Mouse (Mus musculus) adrenal gland, adult (tissue): ENCODE data around the gene Tmed2.
"Not testable (repeated sequence)": the region's sequence is repeated elsewhere in the genome, so short reads cannot be mapped to it uniquely, and the experiment has no call there.

ENCODE experiments used
- DNase-seq, 2 experiments: peaks; one replicate each; pipeline ENCODE4 v3.0.0; 2022 to 2023; ENCODE audit warnings: low spot score in 1 of 2; ENCODE audit not compliant: inconsistent age in 2 of 2

The Tmed2 gene

DNA sequence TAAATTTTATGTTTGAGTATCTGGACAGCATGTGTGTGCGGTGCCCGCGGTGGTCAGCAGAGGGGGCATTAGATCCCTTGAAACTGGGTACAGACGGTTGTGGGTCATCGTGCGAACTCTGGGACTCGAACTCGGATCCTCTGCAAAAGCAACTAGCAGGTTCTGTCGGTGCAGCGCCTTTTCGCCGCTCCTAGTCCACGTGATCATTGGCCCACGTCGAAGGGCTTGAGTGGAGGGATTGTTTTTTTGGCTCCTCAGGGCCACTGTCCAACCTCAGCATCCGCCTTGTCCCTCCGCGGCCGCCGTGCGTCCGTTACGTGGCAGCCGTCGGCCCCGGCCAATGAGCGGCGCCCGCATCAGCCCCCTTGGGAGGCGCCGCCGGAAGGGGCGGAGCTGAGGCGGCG is at the start of gene Tmed2:
Gene Tmed2 (plus strand): TSS at position 313 of the 404 bp plus-strand sequence.
- DNase-seq, result peak; percentile 98

DNA sequence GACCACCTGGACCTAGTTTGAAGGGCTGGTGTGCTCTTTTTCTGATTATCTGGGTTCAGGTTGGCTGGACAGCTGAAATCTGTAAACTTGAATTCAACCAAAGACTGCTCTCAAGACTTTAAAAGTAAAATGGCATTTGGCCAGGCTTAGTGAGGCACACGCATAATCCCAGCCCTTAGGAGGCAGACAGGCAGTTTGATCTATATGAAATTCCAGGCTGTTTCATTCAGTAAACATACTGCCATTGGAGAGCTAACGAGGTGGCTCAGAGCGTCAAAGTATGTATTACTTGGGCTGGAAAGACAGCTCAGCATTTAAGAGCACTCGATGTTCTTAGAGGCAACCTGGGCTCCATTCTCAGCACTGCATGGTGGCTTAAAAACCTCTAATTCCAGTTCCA is 48.8 kb upstream of the Tmed2 start:
- DNase-seq, result no peak

DNA sequence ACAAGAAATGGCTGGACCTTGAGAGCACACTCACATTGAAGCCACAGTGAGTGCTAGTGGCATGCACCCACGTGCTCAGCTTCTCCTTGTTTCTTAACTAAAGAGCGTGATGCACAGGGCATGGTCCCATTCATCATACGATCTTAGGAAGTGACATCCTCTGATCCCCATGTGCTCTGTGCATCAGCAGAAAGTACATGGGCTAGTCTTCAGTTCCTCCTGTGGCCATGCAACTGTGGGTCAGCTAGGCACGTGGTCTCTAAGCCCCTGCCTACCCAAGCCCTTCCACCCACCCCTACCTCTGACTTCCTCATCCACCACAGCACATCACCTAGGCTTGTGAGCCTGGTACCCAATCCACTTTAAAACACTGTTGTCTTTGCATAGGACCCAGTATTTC is 47.9 kb upstream of the Tmed2 start:
- DNase-seq, result no peak

DNA sequence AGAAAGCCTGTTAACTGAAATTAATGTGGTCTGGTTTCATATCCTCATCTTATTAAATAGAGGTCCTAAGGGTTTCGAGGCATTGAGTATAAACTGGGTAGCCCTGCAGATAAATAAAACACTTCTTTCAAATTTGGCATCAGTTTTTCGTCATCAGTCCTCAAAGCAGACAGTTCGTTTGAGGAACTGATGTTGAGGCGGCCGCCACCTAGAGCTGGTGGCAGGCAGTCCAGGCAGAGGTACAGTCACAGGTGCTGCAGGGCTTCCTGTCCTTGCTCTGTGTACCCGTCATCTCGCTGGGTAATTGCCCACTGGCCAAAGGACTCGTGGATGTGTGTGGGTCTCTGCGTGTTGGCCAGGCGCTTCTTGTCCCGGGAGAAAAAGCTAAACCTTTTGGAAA is 47.0 kb upstream of the Tmed2 start:
- DNase-seq, result no peak

DNA sequence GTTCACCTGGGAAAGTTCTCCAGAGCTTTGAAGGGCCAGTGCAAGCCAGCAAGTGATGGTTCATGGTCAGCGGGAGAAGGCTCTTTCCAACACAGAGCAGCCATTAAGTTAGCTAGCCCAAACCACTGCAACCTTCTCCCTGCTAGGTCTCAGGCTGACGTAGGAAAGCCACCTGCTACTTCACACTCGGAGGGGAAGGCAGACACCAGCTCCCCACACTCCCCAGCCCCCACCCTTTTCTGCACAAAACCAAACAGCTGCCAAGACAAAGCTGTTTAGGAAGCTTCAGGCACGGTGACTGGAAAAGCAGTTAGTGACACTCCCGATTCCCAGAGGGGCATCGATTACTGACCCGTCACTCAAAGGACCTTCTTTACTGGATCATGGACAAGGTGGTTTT is 44.9 kb upstream of the Tmed2 start:
- DNase-seq, result no peak

DNA sequence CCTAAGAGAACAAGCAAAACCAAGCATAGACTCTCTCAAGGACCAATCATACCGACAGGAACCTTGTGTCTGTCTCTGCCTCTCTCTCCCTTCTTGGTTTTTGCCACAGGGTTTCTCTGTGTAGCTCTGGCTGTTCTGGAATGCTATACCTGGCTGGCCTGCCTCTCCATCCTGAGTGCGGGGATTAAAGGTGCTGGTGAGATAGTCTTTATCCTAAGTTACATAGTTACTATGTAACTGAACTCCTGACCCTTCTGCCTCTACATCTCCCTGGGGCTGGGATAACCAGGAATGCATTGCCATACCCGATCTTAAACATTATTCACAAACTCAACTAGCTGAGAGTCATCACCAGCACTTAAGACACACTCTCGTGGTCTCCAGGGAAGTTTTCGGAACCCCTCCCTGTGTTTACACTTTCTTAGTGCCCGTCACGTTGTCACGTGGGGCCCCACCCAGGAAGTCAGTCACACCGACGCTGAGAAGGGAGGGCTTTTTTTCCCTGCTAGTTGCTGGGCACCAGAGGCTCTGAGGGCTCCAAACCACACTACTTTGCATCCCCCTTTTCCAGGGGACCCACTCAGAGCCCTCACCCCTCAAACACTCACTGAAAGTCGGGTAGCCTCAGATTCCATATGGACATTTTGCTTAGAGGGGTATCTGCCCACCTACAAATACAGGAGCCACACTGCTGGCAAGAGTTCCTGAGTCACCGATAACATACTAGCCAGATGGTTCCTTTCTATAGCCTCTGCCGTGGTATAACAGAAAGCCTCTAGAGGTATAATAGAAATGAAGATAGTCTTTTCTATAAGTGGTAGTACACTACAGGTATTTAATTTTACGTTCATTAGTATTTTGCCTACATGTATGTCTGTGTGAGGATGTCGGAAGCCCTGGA is 43.6 kb upstream of the Tmed2 start:
- DNase-seq, result no peak

DNA sequence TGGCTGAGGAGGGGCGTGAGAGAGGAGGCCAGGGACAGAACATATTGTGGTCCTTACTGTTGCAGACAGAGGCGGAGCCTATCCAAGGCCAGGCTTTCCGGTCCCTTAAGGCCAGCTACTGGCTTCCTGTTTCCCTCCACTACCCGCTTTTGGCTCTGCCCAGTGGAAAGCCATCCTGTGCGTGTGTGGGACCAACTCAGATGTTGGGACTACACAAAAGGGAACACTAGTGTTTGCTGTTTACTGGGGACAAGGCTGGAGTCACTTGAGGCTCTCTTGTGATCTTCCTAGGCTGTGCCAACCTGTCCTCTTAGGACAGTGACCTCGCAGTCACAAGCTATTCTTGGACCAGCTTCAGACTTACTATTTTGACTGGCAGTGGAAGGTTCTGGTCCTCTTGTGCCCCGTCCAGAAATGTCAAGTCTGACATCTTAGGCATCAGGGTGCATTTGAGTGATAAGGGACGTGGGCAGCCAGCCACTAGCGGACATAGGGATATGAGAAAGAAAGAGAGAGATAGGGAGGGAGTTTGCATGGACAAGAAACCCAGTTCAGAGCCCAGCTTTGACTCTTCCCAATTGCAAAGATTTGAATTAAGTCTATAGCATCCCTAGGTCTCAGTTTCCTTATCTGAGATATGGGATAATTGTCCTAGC is 42.1 kb upstream of the Tmed2 start:
- DNase-seq, result peak; percentile 66 to 86

DNA sequence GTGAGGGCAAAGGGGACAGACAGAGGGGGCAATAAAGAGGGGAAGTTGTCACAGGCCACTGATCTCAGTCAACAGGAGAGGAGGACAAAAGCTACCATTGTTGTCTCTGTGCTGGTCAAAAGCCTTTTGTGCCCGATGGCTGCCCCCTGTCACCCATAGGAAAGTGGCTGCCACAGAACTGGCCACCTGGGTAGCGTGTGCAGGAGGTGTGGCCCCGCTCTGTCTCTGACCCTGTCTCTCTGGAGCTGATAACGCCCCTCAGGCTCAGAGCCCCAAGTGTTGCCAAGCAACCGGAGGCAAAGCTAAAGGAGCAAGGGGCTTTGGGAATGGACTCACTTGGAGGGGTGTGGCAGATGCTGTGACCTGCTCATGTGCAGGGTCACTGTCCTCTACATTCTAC is 41.5 kb upstream of the Tmed2 start:
- no peak for DNase-seq

DNA sequence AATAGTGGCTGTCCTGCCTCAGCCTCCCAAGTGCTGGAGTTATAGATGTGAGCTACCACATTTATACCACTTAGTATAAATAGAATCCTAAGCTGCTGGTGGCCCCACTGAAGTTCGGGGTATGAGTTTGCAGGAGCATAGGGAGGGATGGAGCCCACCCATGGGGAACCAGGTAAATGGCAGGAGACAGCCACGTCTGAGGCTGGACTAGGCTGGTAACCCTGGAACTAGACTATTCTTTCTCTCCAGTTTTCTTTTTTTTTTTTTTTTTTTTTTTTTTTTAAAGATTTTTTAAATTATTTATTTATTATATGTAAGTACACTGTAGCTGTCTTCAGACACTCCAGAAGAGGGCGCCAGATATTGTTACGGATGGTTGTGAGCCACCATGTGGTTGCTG is 40.5 kb upstream of the Tmed2 start:
- DNase-seq, result not testable (repeated sequence)

DNA sequence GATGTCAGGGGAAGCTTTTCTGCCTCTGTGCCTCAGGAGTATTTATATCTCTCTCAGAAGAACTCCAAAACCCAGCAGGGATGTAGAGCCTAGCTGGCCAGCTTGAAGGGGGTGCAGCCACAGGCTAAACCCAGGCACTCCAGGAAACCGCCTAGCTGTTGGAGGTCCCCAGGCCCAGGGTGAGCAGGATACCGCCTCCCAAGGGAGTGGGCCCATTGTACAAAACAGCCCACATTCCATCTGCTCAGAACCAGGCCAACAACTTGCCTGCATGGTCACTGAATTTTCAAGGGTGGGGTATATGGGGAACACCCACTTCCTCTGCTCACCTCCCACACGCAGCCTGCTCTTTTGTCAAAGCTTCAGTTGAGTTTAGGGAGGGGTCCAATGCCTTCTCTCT is 39.9 kb upstream of the Tmed2 start:
- no peak for DNase-seq

DNA sequence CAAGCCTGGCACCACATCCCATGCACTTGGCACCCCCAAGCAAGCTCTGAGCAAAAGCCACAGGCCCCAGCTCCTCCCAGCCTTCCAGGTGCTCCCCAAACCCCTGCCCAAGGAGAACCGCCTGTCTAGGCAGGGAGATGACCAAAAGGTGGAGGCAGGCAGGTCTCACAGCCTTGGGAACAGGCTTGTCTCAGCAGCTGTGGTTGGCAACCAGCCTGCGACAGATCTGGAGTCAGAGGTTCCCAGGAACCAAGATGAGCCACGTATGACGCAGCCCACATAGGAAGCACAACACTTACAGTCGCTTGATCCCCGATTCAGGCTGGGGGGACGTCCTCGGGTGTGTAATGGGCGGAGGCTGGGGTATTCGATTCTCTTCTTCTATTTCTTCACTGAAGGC is 39.0 kb upstream of the Tmed2 start:
- DNase-seq, result no peak

DNA sequence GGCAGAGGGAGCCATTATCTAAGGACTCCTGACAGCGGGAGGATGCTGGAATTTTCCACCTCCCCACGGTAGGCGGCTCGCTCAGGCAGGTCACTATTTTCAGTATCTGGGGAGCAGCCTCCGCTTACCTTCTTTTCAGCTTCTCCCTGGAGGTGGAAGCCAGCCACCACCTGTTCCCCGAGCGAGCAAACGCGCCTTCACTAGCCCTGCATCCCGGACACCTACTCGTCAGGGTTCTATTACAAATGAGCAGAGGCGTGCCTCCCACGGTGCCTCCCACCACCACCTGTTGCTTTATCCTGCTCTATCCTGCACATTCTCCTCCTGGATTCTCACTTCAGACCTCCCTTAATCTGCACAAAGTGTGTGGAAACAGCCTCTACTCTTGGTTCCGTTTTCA is 36.8 kb upstream of the Tmed2 start:
- no peak for DNase-seq

DNA sequence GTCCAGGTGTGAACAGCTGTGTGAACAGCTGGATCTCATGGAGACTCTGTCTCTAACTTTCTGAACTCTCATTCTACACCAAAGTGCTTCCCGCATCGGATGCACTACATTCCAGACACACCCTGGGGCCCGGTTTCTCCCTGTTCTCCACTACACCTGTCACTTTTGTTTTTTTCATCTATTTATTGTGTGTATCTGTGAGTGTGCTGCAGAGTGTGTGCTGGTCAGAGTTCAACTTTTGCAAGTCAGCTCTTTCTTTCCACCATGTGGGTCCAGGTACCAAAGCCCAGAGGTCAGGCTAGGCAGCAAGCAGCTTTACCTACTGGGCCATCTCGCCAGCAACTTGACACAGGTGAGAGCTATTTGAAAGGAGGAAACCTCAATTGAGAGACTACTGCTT is 35.3 kb upstream of the Tmed2 start:
- no peak for DNase-seq

DNA sequence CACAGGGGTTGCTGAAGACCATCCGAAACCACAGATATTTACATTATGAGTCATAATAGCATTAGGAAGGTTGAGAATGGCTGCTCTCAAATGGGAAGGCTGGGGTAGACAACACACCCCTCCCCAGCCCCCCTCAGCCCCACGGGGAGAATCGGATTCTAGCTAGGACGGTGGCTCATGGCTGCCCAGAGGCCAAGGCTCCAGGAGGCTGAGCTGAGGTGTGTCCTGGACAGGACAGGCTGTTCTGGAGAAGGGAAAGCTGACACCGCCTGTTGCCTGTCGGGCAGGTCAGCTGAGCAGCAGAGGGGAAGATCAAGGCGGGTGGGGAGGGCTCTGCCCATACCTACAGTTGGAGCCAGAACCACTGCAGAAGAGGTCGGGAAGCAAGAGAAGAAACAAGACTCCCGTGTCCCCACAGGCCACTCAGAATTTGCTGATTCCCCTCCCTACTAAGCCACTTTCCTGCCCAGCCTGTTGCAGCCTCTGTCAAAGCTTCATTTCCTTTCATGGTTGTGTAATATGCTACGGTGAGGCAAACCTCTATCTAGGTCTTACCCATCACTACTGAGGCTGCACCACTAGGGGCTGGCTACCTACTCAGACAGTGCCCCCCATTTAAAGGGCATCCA is 33.6 kb upstream of the Tmed2 start:
- DNase-seq, result peak in 1 of 2 experiments; percentile 37

DNA sequence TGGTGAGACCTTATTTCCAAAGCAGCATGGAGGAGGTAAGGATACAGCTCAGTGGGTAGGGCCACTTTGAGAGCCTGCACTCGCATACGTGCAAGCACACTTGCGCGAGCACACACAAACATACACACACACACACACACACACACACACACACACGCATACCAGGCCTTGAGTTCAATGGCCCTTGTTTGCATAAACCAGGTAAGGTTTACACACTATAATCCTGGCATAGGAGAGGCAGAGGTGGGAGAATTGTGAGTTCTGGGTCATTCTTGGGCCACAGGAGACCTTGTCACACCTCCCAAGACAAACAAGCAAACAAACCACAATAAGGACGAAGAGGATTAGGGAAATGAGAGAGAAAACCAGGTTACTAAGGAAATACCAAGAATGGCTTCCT is 31.3 kb upstream of the Tmed2 start:
- DNase-seq, result no peak

DNA sequence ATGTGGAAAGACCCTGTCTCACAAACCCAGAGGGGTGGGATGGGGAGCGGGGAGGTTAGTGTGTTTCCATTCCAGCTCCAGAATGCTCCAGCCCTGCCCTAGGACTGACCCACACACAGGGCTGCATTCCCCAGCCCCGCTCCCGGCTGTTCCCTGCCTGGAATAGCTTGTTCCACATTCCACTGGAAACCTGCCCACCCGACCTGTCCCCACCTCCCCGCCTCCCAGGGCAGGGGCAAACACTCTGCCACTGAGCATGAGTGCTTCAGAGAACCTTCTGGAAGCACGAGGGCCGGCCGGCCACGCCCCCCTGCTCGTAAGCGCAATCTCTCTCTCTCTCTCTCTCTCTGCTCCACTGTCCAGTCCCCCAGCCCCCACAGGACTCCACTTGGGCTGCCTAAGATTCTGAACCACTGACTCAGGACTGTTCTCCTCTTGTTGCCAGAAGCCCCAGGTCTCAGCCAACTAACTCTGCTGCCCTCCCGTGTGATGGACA is 30.7 kb upstream of the Tmed2 start:
- DNase-seq, result no peak

DNA sequence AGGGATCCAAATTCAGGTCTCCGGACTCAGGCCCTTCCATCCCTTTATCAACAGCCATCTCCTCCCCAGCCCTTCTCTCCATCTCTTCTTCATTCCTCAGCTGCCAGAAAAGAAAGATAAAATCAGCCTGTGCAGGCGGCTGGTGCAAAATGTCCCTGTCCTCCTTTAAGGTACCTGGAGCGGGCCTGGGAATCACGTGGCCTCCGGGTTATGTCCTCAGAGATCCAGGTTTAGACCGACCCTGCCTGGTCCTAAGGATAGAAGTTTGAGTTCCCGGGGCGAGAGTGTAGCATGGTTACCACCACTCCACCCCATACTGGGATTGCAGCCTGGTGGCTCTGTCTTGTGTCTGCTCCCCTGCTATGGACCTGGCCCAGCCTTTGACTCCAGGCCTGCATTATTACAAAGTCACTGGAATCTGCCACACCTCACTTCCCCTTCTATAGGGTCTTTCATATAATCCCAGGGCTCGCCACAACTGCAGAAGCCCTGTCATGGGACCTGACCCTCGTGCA is 29.9 kb upstream of the Tmed2 start:
- DNase-seq, result no peak

DNA sequence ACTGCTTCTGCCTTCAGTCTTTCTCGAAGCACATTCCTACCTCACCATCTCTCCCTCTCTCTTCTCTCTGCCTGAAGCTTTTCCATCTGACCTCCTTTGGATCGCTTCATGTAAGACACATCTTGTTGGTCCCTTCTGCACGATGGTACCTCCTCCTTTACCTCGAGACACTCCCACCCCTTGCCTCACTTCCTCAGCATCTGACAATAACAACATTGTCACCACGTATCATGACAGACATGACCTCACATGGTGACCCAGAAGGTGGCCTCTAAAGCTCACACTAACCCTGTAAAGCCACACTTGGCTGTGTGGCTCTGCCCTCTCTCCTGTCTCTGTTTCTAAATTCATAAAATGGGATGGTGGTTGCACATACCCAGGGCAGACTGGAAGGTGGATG is 24.7 kb upstream of the Tmed2 start:
- DNase-seq, result no peak

DNA sequence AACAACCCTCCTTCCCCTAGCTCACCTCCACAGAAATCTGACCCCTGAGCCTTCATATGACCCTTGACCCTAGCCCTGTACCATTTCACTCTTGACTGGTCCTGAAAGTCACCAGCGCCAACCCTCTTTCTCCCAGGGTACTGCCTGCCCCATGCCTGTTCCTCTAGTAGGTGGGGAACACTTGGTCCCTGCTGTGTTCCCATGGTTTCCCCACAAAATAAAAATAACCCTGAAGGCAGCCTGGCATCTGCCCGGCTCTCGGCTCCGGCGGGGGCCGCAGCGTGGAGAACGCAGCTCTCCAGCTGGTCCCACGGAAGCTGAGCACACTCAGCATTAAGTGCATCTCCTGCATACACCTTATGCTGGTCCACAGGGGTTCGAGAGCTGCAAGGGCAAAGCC is 21.8 kb upstream of the Tmed2 start:
- DNase-seq, result no peak

DNA sequence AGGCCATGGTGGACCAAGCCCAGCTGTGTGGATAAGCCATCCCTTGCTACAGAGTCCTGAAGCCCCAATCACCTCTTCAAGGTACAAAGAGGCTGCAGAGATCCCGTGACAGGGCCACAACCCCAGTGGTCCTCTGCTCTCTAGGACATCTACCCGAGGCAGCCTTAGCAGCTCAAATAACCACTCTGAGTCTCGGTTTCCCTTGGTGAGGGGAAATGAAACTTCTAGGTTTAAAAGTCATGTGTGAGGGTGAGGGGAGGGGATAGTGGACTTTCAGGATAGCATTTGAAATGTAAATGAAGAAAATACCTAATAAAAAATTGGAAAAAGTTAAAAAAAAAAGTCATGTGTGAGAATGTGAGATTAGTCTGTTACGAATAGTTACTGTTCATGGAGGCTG is 18.9 kb upstream of the Tmed2 start:
- DNase-seq, result no peak

DNA sequence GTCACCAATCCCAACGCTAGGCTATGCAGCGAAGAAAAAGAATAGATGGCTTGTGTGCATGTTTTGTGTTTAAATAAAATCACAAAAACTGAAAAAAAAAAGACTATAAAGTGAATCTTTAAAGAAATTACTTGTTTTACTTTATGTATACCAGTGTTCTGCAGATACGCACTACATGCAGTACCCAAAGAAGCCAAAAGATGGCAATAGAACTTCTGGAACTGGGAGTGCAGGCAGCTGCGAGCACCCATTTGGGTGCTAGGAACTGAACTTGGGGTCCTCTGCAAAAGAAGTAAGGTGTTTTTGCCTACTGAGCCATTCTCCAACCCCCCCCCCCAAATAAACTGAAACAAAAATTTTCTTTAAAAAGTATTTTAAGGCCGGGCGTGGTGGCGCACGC is 17.5 kb upstream of the Tmed2 start:
- no peak for DNase-seq

DNA sequence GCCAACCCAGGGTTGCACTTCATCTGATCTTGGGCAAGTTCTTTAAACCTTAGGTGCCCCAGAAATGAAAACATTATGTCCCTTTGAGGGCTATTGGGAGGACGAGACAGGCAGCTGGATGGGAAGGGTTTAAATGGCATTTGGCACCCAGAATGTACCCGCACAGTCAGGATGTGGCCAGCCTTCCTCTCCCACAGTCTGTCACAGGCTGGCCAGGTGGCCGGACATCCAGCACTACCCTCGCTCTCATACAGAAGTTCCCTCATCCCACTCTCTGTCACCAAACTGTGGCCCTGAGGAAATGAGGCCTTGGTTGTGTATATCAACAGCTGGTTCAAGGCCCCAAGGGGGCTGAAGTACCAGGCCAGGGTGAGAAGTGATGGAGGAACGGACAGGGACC is 15.6 kb upstream of the Tmed2 start:
- no peak for DNase-seq
